Mouse (Mus musculus): Measurements from ENCODE around the gene Rbm39. TPM values are rescaled to one million over a fixed set of nuclear protein-coding genes. Genes with fewer than 3 reads are reported as not detected.

Rbm39 gene
- polyA plus RNA-seq (2015; fragmentation: Nextera tagmentation; extraction: Ambion mirVana): 653 and 664 TPM in 2 replicates

DNA sequence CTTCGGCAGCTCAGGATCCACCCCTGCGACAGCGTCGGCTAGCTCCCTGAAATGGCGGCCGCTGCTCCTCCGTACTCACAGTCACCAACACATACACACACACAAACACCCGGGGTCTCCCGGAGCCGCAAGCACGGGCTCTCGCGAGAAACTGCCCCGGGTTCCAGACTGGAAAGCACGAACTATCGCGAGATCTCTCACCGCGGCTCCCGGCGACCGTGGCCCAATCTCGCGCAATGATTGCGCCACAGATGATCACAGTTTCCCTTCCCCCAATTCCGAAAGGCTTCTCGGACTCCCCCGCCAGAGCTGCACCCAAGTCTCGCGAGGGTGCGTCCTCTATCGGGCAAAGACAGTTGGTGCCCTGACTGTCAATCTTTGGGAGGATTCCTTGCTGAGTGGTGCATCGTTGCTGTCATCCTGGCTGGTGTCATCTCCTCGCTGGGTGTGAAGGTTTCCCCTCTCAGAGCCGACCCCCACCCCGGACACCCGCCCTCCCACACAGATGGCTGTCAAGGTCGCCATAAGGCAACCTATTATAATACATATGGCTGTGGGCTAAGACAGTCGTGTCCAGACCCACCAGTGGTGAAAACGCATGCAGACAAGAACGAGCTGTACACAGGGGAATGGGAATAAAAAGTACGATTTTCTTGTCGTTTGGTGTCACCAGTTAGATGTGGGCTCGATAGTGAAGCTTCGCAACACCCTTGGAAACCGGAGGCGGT, at the start of gene Rbm39:
Gene Rbm39, minus strand, starts transcription at position 145 of the 728 bp plus-strand sequence.
- no peaks in the 10 kb centered on the region for H3K9me3 ChIP-seq (replicated peaks)
- peak within 1 kb of the TSS; percentile 95 for H3K27ac ChIP-seq
- peak within 1 kb of the TSS; percentile 96 for H3K4me3 ChIP-seq (replicated peaks)
- peak; percentile 98 for ATAC-seq (replicated peaks; ENCODE audit: low FRiP score)
- H3K4me2 ChIP-seq: peak within 1 kb of the TSS; percentile 73
- H3K9ac ChIP-seq: peak within 1 kb of the TSS; percentile 100
- peaks cover 25% of the 10 kb centered on the region for H3K36me3 ChIP-seq
- H3K4me1 ChIP-seq: peaks cover 24% of the 10 kb centered on the region
- under 1% methylated on average over 47 of the region's 47 CpGs for WGBS
- H3K27me3 ChIP-seq: no peaks in the 10 kb centered on the region

DNA sequence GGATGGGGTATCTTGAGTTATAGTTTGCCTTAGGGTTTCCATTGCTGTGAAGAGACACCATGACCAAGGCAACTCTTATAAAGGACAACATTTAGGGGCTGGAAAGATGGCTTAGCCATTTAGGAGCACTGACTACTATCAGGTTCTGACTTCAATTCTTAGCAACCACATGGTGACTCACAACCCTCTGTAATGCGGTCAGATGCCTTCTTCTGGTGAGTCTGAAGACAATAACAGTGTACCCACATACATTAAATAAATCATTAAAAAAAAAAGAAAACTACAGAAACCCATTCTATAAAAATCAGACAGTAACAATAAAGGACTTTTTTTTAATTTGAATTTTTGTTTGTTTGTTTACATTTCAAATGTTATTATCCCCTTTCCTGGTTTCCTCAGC, 49.1 kb upstream of the Rbm39 start:
- Histone ChIP-seq H3K9me3 (replicated peaks) (no peaks in the 10 kb centered on the region), H3K4me1 (no peaks in the 10 kb centered on the region), H3K4me2 (no peak overlapping the region), H3K27me3 (no peaks in the 10 kb centered on the region), H3K36me3 (peaks cover 86% of the 10 kb centered on the region), H3K9ac (no peak overlapping the region), H3K4me3 (replicated peaks) (no peak overlapping the region), H3K27ac (no peak overlapping the region)
- no peak for ATAC-seq (replicated peaks; ENCODE audit: low FRiP score)
- WGBS: 91% methylated on average over 1 of the region's 1 CpGs

DNA sequence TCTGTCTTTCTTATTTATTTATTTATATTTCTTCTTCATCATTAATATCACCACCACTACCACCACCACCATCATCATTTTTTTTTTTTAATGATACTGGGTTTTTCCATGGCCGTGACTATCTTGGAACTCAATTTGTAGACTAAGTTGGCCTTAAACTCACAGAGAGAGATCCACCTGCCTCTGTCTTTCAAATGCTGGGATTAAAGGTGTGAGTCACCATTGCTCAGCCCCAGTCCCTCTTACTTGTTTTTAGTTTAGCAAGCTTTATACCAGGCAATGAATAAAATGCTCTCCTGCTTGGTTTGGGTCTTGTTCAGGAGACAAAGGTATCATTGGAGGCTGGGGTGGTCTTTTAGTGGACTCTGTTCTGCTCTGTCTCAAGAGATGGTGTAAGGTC, 47.7 kb upstream of the Rbm39 start:
- Histone ChIP-seq H3K4me2 (no peak overlapping the region), H3K36me3 (peaks cover 89% of the 10 kb centered on the region), H3K4me3 (replicated peaks) (no peak overlapping the region), H3K27me3 (no peaks in the 10 kb centered on the region), H3K27ac (no peak overlapping the region), H3K9ac (no peak overlapping the region), H3K4me1 (no peaks in the 10 kb centered on the region), H3K9me3 (replicated peaks) (no peaks in the 10 kb centered on the region)
- WGBS: 94% methylated on average over 1 of the region's 1 CpGs
- ATAC-seq (replicated peaks; ENCODE audit: low FRiP score): no peak

DNA sequence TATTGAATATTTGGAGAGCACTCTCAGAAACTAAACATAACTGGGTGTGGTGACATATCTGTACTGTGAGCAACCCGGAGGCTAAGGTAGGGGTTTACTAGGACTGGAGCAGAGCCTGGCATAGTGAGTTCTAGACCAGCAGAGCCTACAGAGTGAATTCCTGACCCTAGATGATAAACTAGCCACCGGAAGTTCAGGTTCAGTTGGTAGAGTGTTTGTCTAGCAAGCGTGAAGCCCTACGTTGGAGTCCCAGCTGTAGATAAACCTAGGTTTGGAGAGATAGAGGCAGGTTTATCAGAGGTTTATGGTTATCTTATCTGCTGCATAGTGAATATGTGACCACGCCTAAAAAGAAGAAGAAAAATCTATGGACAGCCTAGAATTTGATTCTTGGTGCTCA, 44.0 kb upstream of the Rbm39 start:
- no peaks in the 10 kb centered on the region for H3K9me3 ChIP-seq (replicated peaks)
- WGBS: 88% methylated on average over 5 of the region's 5 CpGs

DNA sequence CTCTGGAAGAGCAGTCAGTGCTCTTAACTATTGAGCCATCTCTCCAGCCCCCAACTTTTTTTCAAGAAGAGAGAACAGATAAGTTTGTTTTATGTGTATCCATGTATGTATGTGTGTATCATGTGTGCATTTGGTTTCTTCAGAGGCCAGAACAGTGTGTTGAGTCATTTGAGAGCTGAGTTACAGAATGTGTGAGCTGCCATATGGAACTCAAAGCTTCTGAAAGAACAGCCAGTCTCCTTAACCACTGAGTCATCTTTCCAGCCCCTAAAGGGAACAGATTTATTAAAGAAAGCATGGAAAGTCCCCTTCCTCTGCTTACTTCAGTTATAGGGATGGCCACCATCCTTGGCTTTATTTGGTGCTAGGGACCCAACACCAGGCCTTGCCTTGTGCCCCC, 42.1 kb upstream of the Rbm39 start:
- H3K4me2 ChIP-seq: no peak overlapping the region
- no peaks in the 10 kb centered on the region for H3K9me3 ChIP-seq (replicated peaks)
- peaks cover 57% of the 10 kb centered on the region for H3K36me3 ChIP-seq
- no peaks in the 10 kb centered on the region for H3K4me1 ChIP-seq
- no peak overlapping the region for H3K4me3 ChIP-seq (replicated peaks)
- H3K27me3 ChIP-seq: no peaks in the 10 kb centered on the region
- no peak for ATAC-seq (replicated peaks; ENCODE audit: low FRiP score)
- H3K27ac ChIP-seq: no peak overlapping the region
- H3K9ac ChIP-seq: no peak overlapping the region

More for the DNA sequence above, 44.0 kb upstream of the Rbm39 start:
- no peaks in the 10 kb centered on the region for H3K4me1 ChIP-seq
- no peak overlapping the region for H3K27ac ChIP-seq
- H3K9ac ChIP-seq: no peak overlapping the region
- no peak overlapping the region for H3K4me3 ChIP-seq (replicated peaks)
- H3K27me3 ChIP-seq: no peaks in the 10 kb centered on the region
- H3K4me2 ChIP-seq: no peak overlapping the region
- peaks cover 77% of the 10 kb centered on the region for H3K36me3 ChIP-seq
- ATAC-seq (replicated peaks; ENCODE audit: low FRiP score): no peak

DNA sequence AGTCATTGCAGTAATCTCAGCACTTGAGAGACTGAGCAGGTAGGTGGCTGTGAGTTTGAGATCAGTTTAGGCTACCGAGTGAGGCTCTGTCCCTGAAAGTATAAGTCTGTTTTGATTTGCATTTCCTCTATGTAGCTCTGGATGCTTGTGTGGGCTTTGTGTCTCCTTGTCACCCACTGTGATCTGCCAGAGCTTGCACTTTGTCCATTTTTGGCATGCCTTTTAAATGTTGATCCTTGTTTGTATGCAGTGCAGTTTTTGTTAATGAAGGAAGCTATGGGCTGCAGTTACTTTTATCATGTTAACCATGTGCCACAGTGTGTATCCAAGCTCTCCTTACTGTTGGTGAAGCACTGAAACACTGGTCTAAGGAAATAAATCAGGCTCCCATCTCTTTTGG, 37.7 kb upstream of the Rbm39 start:
- ATAC-seq (replicated peaks; ENCODE audit: low FRiP score): no peak
- Histone ChIP-seq H3K4me2 (no peak overlapping the region), H3K27me3 (no peaks in the 10 kb centered on the region), H3K9me3 (replicated peaks) (no peaks in the 10 kb centered on the region), H3K4me1 (no peaks in the 10 kb centered on the region), H3K27ac (no peak overlapping the region), H3K9ac (no peak overlapping the region), H3K36me3 (peaks cover 29% of the 10 kb centered on the region), H3K4me3 (replicated peaks) (no peak overlapping the region)
- WGBS: 88% methylated on average over 1 of the region's 1 CpGs

DNA sequence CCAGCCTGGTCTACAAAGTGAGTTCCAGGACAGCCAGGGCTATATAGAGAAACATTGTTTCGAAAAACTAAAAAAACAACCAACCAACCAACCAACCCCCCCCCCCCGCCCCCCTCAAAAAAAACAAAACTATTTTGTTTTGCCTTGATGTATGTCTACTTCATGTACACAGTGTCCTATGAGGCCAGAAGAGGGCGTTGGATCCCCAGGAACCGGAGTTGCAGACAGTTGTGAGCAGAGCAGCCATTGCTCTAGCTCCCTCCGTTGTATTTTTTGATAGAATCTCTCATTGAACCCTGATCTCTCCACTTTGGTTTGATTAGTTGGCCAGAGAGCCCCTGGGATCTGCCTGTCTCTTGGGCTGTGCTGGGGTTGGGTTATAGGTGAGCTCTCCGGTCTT, 23.9 kb upstream of the Rbm39 start:
- 90% methylated on average over 6 of the region's 6 CpGs for WGBS
- no peaks in the 10 kb centered on the region for H3K9me3 ChIP-seq (replicated peaks)
- no peak overlapping the region for H3K9ac ChIP-seq
- no peaks in the 10 kb centered on the region for H3K27me3 ChIP-seq
- no peak overlapping the region for H3K27ac ChIP-seq
- peaks cover 44% of the 10 kb centered on the region for H3K36me3 ChIP-seq
- no peak overlapping the region for H3K4me2 ChIP-seq
- H3K4me1 ChIP-seq: peaks cover 25% of the 10 kb centered on the region
- ATAC-seq (replicated peaks; ENCODE audit: low FRiP score): no peak
- no peak overlapping the region for H3K4me3 ChIP-seq (replicated peaks)

DNA sequence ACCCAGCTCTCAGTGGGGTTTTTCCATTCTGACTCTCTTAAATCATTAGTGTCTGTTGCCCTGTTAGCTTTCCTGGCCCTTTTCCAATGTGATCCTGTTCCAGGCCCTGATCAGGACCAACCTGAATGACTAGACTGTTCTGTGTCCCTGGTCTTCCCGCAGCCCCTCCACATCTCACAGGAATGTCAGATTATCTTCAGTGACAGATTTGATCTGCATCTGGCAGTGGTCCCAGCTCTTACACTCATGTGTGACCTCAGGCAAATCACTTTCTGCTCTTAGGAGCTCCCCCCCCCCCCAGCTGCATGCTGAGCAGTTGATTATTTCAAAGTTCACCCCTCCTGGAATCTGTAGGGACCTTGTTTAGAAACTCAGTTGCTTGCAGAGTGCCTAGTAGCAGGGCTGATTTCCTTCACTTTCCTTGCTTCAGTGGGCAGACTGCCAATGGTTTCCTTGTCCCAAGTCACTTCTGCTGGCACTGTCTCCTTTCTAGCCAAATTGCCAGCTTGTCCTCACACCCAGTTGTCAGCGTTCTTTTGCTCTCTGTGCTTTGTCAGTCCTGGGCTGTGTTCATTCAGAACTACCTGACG, 22.9 kb upstream of the Rbm39 start:
- no peaks in the 10 kb centered on the region for H3K9me3 ChIP-seq (replicated peaks)
- H3K27me3 ChIP-seq: no peaks in the 10 kb centered on the region
- no peak overlapping the region for H3K9ac ChIP-seq
- peak overlapping the region; percentile 75 for H3K27ac ChIP-seq
- no peak overlapping the region for H3K4me2 ChIP-seq
- ATAC-seq (replicated peaks; ENCODE audit: low FRiP score): peak; percentile 61
- peaks cover 43% of the 10 kb centered on the region for H3K36me3 ChIP-seq
- H3K4me3 ChIP-seq (replicated peaks): no peak overlapping the region
- peaks cover 34% of the 10 kb centered on the region for H3K4me1 ChIP-seq
- WGBS: 55% methylated on average over 3 of the region's 3 CpGs

DNA sequence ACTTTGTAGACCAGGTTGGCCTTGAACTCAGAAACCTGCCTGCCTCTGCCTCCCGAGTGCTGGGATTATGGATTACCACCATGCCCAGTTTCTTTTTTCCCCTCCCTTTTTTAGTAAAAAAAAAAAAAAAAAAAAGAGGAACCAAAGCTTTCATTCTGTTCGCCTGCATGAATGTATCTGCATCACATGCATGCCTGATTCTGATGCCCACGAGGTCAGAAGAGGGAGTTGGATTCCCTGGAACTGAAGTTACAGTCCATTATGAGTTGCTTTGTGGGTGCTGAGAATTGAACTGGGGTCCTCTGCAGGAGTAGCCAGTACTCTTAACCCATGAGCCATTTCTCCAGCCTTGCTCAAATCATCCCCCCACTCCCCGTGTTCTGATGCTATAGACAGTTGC, 21.4 kb upstream of the Rbm39 start:
- peaks cover 36% of the 10 kb centered on the region for H3K36me3 ChIP-seq
- H3K9ac ChIP-seq: no peak overlapping the region
- H3K27ac ChIP-seq: no peak overlapping the region
- ATAC-seq (replicated peaks; ENCODE audit: low FRiP score): no peak
- H3K4me1 ChIP-seq: peaks cover 41% of the 10 kb centered on the region
- H3K4me2 ChIP-seq: no peak overlapping the region
- no peak overlapping the region for H3K4me3 ChIP-seq (replicated peaks)
- H3K9me3 ChIP-seq (replicated peaks): no peaks in the 10 kb centered on the region
- WGBS: 93% methylated on average over 4 of the region's 4 CpGs
- no peaks in the 10 kb centered on the region for H3K27me3 ChIP-seq

DNA sequence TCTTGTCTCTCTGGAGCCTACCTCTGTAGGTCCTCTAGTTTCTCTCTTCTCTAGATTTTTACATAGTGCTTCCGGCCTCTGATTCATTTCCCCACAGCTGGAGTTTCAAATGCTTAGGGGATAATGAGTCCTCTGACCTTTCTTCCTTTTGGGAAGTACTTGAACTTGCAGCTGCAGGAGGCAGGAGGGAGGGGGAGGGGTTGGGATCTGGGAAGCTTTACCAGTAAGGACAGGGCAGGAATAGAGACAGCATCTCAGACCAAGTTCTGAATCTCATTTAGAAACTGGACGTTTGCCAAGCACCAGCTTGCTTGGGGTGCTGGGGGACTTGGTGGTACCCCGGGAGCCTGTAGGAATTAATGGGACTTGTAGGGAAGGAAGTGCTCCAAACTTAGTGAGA, 19.9 kb upstream of the Rbm39 start:
- WGBS: 58% methylated on average over 3 of the region's 3 CpGs
- H3K4me1 ChIP-seq: peaks cover 47% of the 10 kb centered on the region
- H3K9me3 ChIP-seq (replicated peaks): no peaks in the 10 kb centered on the region
- ATAC-seq (replicated peaks; ENCODE audit: low FRiP score): no peak
- H3K36me3 ChIP-seq: peaks cover 24% of the 10 kb centered on the region
- H3K4me3 ChIP-seq (replicated peaks): no peak overlapping the region
- H3K27me3 ChIP-seq: no peaks in the 10 kb centered on the region
- no peak overlapping the region for H3K9ac ChIP-seq
- peak overlapping the region; percentile 73; the same call in 1 of the 2 replicates for H3K27ac ChIP-seq
- H3K4me2 ChIP-seq: no peak overlapping the region

DNA sequence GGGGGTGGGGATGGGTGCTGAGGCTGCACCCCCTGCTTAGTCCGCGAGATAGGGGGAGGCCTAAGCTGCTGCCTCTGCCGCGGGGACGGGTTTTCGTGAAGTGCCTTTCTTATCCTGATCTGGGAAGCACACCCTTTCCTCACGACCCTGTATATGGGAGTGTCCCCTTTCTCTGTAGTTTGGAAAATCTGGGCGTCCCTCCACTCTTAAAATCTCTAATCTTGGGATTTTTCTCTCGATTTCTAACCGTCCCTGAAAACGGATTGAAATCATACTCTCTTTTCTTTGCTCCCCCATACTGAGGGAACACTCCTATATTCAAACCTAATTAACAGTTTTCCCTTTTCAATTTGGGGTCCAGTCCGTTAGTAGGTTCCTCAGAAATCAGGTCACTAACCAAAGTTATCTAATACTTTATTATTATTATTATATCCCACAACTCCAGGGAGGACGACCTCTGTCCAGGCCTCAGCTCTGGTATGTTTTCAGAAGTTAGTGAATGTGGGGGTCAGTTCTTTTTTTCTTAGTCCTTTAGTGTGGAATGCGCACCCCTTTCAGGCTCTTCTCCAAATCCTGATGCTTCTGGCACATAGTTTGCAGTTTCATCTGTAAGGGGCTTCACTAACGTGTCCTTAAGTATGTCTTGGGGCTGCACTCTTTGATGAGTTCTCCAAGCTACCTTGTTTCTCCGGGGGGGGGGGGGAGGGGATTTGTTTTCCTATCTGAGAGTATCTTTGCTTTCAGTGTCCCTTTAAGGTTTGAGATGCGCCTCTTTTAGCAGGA, 17.3 kb upstream of the Rbm39 start:
- Histone ChIP-seq H3K9me3 (replicated peaks) (no peaks in the 10 kb centered on the region), H3K4me3 (replicated peaks) (peak overlapping the region; percentile 88), H3K9ac (peak overlapping the region; percentile 86), H3K27ac (peak overlapping the region; percentile 99), H3K4me1 (peaks cover 31% of the 10 kb centered on the region), H3K27me3 (no peaks in the 10 kb centered on the region), H3K36me3 (peaks cover 18% of the 10 kb centered on the region), H3K4me2 (peak overlapping the region; percentile 71)
- ATAC-seq (replicated peaks; ENCODE audit: low FRiP score): no peak
- WGBS: 4% methylated on average over 17 of the region's 17 CpGs

All from kidney, embryonic 15.5 days (tissue).